Mouse (Mus musculus): ENCODE measurements around the gene Elmo3.
"Not testable (repeated sequence)": the region's sequence is repeated elsewhere in the genome, so short reads cannot be mapped to it uniquely, and the experiment has no call there.

Elmo3 gene

GRCm38 (mm10) chr8:105276292-105277120 lies 28.9 kb upstream of the Elmo3 start:
- DNase-seq (ENCODE audit: low read depth, low spot score): no peak

DNA sequence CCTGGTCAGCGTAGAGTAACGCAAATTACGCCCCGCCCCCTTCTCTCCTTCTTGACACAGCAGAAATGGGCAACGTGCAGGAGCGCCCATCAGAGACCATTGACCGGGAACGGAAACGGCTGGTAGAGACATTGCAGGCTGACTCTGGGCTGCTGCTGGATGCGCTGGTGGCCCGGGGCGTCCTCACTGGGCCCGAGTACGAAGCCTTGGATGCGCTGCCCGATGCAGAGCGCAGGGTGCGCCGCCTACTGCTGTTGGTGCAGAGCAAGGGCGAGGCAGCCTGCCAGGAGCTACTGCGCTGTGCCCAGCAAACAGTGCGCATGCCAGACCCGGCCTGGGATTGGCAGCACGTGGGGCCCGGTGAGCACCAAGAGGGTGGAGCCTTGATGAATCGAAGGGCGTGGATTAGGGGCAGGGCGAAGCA lies 26.5 kb upstream of the Elmo3 start:
- no peak for DNase-seq (ENCODE audit: low read depth, low spot score)

- DNase-seq (ENCODE audit: low read depth, low spot score): no peak
Observed at GRCm38 (mm10) chr8:105280567-105280966, 24.8 kb upstream of the Elmo3 start.

GRCm38 (mm10) chr8:105281821-105282220 lies 23.6 kb upstream of the Elmo3 start:
- DNase-seq (ENCODE audit: low read depth, low spot score): no peak

GRCm38 (mm10) chr8:105282239-105282638 lies 23.2 kb upstream of the Elmo3 start:
- DNase-seq (ENCODE audit: low read depth, low spot score): no peak

GRCm38 (mm10) chr8:105283074-105283473 lies 22.3 kb upstream of the Elmo3 start:
- no peak for DNase-seq (ENCODE audit: low read depth, low spot score)

GRCm38 (mm10) chr8:105285514-105285913 lies 19.9 kb upstream of the Elmo3 start:
- no peak for DNase-seq (ENCODE audit: low read depth, low spot score)

DNA sequence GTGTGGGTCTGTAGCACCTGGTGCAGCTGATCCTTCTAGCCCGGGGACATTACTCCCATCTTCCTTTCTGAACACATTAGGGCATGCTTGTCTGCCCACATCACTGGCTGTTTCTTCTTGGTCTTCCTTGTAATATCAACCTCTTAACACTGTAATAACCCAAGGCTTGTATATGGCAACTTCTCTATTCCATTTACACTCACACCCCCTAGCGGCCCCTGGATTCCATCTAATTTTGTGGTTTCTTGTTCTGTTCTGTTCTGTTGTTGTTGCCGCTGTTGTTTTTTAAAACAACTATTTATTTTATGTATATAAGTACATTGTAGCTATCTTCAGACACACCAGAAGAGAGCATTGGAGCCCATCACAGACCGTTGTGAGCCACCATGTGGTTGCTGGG lies 18.5 kb upstream of the Elmo3 start:
- DNase-seq (ENCODE audit: low read depth, low spot score): no peak

GRCm38 (mm10) chr8:105288231-105288630 lies 17.2 kb upstream of the Elmo3 start:
- no peak for DNase-seq (ENCODE audit: low read depth, low spot score)

DNA sequence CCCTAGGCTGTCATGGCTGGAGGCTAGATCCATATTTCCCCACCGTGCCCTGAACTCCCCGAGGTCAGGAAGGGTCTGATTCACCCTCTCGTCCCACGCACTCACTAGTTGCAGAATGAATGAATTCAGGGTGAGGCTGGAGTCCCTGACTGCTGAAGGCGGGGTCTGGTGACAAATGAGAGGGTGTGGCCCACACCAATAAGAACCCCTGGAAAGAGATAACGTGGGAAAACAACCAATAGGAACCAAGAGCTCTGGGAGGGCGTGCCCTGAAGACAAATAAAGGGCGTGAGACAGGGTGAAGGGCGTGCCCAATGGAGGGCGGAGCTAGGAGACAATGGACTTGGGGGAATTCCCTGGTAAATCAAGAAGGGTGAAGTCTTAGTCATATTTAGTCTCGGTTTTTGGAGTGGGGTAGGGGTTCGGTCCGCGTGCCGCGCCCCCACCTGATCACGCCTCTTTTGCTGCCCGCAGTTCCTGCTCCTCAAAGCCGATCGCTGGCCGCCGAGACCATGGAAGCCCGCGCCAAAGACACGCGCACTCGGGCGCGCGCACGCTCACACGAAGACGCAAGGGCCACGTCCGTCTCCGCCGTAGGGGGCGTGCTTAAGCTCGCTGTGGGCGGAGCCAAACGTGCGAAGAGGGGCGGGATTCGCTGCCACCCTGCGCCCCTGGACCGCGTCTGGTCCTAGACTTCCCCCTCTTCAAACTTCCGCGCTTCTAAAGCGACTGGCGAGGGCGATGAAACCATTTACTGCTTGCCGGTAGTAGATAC lies 16.3 kb upstream of the Elmo3 start:
- peak; percentile 100 for DNase-seq (ENCODE audit: low read depth, low spot score)

DNA sequence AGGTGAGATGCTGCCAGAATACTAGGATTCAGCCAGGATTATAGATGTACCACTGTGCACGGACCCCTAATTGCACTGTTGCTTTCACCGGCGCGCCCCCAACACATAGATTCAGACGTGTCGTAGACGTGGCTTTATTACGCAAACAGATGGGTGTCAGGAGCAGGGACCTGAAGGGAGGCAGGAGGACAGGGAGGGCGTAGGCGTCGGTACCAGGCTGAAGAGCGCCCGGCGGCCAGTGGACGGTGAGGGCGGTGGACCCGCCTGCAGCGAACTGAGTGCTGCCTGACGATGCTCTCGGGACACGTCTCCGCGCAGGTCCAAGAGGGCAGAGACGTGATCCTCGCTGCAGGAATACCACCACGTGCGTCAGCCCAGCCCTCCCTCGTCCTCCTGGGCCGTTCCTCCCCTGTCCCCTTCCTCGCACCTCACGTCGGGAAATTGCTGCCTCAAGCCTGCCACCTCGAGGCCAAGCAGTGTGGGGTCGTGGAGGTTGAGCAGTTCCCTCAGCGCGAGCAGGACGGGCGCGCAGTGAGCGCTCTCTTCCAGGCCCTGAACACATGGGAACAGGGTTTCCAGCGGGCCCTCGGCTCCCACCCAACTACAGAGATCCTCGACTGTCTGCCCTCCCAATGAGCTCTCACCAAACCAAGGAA lies 15.5 kb upstream of the Elmo3 start, which contains the start of gene 4931428F04Rik:
TSS of gene 4931428F04Rik (minus strand) at position 60 of the 656 bp plus-strand sequence.
- DNase-seq (ENCODE audit: low read depth, low spot score): peak; percentile 72

DNA sequence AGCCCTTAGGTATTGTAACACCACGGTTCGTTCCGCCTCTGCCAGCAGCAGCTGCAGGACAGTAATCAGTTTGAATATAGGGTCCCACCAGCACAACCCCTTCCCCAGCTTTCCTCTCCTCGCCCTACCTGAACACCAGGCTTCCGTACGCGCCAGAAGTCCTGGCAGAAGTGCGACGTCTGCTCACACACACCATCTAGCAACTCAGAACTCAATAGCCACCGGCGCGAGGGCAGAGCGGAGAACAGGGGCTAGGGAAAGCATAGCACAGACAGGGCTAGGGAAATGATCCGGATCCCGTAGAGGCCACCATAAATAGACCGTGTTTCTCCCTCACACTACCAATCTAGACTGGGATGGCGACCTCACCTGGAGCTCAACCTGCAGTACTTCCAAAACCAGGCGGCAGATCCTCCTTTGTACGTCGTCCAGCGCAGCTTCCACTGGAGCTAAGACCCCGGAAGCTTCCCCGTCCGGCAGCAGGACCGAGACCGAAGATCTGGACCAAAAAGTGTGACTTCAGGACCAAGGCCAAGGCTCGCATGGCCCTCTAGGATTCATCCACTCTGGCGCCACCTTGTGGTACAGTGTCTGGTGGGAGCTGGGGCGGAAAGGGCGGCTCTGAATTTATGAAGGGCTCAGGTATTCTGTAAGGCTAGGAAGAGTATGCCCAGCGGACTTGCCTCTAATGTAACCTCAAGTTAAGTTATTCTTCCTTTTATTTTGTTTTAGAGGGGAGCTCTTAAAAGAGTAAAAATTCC lies 14.7 kb upstream of the Elmo3 start:
- peak; percentile 87 for DNase-seq (ENCODE audit: low read depth, low spot score)

DNA sequence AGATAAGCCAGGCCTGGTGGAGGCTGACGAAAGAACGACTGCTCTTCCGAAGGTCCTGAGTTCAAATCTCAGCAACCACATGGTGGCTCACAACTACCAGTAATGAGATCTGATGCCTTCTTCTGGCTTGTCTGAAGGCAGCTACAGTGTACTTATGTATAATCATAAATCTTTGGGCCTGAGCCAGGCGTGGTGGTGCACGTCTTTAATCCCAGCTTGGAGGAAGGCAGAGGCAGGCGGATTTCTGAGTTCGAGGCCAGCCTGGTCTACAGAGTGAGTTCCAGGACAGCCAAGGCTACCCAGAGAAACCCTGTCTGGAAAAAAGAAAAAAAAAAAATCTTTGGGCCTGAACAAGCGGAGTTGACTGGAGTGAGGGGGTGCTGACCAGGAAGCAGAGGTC lies 14.0 kb upstream of the Elmo3 start:
- not testable (repeated sequence) for DNase-seq (ENCODE audit: low read depth, low spot score)

GRCm38 (mm10) chr8:105291802-105292201 lies 13.6 kb upstream of the Elmo3 start:
- peak; percentile 48 for DNase-seq (ENCODE audit: low read depth, low spot score)

- no peak for DNase-seq (ENCODE audit: low read depth, low spot score)
Observed at GRCm38 (mm10) chr8:105292471-105292870, 12.9 kb upstream of the Elmo3 start.

DNA sequence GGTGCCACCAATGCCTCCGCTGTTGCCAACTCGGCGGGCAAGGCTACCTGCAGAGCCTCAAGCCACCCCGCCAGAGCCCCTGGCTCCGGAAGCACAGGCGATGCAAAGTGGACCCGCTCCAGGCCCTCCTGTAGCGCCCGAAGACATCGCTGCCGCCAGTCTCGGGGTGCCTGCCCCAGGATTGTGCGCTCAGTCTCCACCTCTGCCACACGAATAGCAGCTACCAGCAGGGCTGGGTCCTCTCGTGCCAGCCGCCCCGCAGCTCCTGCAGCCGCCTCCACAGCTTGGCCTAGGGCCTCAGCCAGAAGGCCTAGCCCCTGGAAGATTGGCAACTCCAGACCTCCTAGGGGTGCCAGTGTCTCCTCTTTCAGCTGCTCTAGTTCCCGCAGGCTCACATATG lies 12.0 kb upstream of the Elmo3 start:
- DNase-seq (ENCODE audit: low read depth, low spot score): no peak

- DNase-seq (ENCODE audit: low read depth, low spot score): no peak
Observed at GRCm38 (mm10) chr8:105294776-105295175, 10.6 kb upstream of the Elmo3 start.

- no peak for DNase-seq (ENCODE audit: low read depth, low spot score)
Observed at GRCm38 (mm10) chr8:105295256-105295655, 10.1 kb upstream of the Elmo3 start.

GRCm38 (mm10) chr8:105295895-105296573 lies 9.4 kb upstream of the Elmo3 start, which contains the start of gene Exoc3l:
Gene Exoc3l, minus strand, starts transcription at chr8:105296101.
- DNase-seq (ENCODE audit: low read depth, low spot score): no peak

DNA sequence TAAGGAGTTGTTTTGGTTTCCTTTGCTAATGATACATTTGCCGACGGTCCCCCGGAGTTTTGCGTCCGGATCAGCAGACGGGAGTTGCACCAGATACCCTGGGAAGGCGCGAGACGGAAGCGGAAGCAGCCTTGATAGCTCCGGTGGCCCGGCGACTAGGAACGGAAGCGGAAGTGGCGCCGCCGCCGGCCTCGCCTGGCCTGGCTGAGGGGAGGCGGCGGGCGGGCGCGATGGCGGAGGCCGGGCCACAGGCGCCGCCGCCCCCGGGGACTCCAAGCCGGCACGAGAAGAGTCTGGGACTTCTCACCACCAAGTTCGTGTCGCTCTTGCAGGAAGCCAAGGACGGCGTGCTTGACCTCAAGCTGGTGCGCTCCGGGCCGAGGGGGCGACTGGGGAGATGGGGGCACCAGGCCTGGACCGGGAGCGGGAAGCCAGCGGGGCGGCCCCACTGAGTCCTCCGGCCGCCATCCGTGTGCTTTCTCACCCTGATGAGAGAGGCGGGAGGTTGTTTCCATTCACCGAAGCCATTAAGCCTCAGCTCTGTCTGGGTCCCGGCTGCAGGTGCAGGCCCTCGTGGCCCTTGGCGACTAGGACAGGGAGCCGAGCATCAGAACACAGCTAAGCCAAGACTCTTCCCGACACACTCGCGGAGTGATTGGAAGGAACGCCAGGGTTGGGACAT lies 7.7 kb upstream of the Elmo3 start, which contains the start of gene E2f4:
TSS of gene E2f4 (plus strand) at position 153 of the 682 bp plus-strand sequence.
- peak; percentile 94 for DNase-seq (ENCODE audit: low read depth, low spot score)
